Mouse (Mus musculus): ENCODE measurements around the gene Msi2. TPM values are rescaled to one million over a fixed set of nuclear protein-coding genes. Genes with fewer than 3 reads are reported as not detected.
A peak's percentile ranks its signal among the peaks of the same experiment; 100 is the strongest.

Msi2 gene
- total RNA-seq, 2 experiments from 2014 or later: 75.8 to 90.1 TPM

DNA sequence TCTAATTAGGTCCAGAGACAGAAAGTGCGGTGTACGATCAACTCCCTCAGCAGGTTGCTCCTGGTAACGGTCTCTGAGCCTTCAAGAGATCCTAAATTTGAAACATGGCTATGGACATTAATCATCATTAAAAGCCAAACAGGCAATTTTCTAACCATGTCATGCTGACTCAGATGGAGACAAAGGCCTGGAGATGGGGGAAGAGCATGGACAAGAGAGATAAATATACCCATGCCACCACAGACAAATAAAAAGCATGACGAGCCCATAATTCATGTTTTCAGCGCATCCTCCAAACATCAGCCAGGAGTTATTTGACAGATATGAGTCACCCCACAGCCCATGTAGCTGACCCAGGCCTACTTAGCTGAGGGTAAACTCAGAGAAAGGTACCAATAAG is 145.3 kb downstream of the Msi2 start:
- intact Hi-C loops (cut with DNase I): no loop called here
- no peak for DNase-seq

DNA sequence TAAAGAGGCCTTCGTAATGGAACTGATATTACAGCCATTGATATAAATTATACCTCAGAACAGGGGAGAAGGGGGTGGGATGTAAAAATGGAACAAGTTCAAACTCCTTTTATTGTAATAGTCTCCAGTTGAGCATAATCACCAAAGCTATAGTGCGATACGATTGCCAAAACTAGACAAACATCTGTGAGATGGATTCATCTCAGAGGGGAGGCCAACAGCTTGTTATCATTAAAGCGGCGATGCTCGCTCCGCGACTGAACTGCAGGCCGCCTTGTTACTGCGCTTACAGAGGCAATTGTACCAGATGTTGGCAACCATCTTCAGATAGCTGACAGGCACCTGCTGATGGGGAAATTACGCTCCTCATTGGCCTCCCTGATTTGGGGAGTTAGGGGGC is 145.9 kb downstream of the Msi2 start:
- DNase-seq: no peak
- intact Hi-C loops (cut with DNase I): no loop called here

DNA sequence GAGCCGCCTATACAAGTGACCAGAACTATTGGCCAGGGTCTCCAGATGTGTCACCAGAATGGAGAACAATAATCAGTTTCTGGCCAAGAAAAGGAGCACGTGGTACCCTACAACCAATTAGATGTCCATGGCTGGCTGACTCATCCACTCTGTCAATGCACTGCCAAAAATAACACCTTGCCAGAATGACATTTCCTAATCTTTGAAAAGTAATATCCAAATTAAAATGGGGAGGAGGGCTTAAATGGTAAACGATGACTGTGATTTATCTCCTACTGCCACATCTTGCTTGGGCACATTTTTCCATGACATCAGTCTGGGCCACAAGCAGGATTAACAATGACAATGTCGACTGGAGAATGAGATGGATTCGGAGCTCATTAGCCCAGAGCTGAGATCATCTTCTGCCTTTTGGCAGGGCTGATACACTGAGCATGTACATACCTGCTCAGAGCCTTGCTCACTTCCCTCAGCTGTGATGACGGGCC is 147.6 kb downstream of the Msi2 start:
- intact Hi-C loops (cut with DNase I): no loop called here
- no peak for DNase-seq

DNA sequence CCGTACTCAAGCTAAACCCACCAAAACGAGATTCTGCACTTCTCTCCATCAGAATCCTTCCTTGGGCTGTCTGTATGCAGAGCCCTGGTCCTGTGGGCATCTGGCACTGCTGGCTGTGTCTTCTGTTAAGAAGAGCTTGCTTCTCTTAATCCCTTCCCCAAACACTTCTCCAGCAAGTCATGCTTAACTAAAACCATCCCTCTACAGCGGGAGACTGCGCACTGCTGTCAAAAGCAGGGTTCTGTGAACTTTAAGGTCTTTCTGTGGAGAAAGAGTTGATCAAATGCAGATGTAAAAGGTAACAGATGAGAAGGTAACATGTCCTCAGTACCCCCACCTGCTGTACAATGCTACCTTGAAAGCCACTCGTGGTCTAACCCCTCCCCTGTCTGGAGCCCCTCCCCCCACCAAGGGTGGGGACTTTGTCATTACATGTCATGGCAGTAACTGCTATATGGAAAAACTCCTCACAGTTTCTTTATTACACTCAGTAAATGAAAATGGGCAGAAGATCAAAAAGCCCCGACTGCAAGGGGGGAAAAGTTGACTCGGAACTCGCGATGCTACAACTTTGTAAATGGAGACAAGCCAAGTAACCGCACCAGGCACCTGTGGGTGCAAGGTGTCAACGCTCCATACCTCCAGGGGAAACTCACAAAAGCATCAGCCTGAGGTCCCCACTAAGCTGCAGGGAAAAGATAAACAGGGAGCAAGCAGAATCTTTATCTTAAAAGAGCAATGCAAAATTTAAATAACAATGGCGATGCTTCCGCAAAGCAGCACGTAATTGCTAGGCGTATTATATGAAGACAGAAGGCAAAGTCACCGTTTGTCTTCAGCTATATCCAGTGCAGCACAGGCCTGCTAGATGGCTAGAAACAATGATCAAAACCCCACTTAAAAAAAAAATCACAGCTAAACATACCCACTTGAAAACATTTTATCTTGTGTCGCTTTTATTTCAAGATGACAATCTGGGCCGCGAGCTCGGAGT is 151.4 kb downstream of the Msi2 start:
- intact Hi-C loops (cut with DNase I): no loop called here
- DNase-seq: no peak

DNA sequence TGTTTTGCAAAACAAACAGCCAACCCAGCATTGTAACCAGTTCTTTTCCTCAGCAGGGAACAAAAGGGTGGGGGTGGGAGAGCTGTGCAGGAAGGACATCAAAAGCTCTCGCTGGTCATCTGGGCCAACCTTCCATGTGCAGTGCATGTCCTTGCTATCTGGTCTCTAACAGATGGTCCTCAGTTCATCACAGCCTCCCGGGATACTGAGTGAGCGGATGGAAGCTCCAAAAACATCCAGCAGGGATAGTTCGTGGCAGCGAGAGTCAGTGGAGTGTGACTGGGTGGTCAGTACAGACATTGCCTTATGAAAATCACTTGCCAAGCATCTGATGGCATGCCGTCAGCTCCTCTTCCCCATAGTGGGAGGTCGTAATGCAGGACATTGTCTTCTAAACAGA is 153.5 kb downstream of the Msi2 start:
- DNase-seq: no peak

DNA sequence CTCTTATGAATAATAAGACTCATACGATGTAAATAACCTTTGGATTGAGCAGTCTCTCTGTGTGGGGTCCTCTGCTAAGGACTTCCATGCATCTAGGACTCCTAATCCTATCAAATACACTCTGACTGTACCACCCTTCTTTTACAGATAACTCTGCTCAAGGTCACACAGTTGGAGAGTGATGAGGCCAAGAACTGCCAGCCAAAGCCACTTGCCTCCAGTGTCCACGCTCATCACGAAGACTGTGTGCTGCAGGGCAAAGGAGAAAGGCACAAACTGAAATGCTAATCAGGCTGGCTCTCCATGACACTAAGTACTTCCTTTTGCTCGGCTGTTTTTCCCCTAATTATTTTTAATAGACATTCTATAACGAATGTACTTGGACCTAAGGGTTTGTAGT is 153.9 kb downstream of the Msi2 start:
- no peak for DNase-seq
- intact Hi-C loops (cut with DNase I): no loop called here

More for the DNA sequence above, 153.5 kb downstream of the Msi2 start:
- intact Hi-C loops (cut with DNase I): no loop called here

DNA sequence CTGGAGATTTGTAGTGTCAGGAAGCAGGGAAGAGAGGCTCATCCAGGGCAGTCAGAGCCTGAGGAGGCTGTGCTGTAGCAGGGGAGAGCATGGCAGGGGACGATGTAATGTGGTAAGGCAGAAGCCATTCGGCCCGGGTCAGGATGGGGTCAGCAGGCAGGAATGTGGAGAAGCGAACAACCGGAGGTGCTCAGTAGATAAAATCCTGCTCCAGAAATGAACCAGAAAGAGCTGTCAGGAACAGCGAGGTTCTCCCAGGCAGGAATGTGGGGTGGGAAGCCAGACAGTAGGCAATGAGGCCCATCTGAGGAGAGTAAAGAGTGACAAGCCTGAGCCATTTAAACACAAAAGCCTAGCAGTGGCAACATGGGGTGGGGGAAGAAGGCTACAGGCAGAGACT is 157.1 kb downstream of the Msi2 start:
- no peak for DNase-seq
- intact Hi-C loops (cut with DNase I): no loop called here

DNA sequence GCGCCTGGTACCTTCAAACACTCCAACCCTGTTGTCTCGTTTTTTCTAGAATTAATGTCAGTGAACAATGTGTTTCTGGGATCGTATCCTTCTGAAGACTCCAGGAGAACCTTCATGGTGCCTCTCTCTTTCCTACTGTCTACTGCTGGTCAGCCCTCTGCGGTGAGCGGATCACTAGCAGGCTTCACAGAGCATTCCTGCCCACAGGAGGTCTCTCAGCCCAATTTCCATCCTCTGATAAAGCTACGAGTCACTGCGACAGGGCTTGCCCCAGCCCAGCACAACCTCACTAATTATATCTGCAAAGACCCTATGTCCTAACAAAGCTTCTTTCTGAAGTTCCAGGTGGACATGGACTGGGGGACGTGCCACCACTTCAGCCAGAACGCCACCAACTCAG is 157.7 kb downstream of the Msi2 start:
- no peak for DNase-seq
- intact Hi-C loops (cut with DNase I): no loop called here

DNA sequence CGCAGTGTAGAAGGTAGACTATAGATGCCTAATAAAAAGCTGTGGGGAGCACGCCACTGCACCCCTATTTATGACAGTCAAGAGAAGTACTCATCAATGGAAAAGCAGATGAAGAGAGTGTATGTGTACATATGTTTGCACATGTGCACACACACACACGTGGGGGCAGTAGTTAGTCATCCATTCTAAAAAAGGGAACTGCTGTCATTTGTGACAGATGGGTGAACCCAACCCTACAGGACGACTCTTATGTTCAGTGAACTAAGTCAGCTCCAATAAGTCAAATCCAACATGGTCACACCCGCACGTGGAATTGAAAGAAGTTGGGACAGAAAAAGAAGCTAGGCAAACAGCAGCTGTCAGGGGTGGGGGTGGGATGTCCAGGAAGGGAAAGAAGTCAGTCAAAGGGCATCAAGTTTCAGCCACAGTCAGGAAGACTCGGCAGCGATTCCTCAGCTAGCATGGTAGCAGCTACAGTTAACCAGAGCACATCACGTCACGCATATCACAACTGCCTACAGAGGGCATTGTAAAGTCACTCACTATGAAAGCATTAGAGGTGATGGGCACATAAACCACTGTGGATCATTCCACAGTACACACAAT is 158.8 kb downstream of the Msi2 start:
- no peak for DNase-seq
- intact Hi-C loops (cut with DNase I): no loop called here

DNA sequence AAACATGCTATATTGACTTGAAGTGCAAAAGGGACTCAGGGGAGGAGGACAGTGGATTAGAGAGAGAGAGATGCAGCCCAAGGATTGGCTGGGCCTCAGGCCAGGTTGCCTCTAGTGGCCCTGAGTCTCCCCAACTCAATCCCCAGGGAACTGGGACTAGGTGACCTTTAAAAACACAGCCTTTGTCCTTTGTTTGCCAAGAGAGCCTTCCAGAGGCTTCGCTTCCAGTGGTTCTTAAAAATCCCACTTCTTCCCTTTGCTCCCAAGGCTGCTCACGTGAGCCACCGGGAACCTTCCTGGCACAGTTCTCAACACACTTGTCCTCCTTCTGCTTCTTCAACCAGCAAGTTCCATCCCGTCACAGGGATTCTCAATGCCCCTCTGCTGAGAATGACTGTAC is 159.6 kb downstream of the Msi2 start:
- DNase-seq: no peak
- intact Hi-C loops (cut with DNase I): no loop called here

DNA sequence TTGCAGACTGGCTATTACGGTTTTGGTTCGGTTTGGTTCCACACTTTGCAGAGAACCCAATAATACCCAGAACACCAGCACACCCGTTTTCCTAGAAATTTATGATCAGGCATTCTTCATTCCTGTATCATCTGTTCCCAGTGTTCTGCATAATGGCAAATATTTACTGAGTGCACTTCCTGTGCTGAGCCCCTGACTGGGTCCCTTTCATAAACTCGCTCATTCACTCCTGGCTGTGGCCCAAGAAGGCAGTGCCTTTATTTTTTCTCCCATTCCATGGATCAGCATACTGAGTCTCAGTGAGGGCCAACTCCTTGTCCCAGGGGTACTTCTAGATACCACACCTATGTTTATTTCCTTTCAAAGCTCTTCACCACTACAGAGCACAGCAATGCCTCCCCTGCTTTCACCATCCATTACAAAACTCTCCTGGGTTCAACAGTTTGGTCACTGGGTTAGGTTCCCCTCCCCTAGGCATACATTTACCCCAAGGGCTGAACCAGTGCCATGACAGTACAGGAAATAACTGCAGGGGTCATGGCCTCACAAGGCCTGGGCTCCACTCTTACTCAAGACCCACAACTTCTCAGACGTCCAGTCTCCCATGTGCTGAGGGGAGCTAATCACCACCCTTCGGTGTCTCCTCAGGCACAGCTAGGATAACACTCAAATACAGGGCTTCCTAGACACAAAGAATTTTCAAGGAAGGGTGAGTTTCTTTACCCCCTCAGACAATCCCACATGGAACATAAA is 160.3 kb downstream of the Msi2 start:
- intact Hi-C loops (cut with DNase I): no loop called here
- DNase-seq: no peak

DNA sequence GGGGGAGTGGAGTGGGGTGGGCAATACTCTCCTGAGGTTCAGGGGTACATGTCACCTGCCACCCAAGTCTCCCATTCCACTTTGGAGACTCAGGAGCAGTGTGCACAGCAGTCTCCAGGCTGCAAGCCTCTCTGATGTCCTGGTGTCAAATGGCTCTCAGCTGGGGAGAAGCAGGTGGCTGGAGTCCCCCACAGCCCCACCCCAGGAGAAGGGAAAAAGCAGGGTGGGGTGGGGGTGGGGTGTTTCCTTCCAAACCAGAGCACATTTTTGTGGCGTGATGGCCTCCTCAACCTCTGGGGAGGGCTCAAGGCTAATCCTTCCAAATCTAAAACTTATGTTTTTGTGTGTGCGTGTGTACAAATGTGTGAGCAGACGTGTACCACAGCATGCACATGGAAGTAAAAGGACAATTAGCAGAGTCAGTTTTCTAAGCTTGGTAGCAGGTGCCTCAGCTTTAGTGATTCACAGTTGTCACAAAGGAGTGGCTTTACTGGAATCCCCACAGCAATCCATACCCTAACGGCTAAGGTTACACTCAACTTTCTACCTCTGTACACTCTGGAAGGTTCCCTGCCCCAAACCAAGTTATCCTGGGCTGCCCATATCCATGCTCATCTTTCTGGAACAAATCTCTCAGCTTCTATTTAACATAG is 161.1 kb downstream of the Msi2 start:
- no peak for DNase-seq
- intact Hi-C loops (cut with DNase I): no loop called here

DNA sequence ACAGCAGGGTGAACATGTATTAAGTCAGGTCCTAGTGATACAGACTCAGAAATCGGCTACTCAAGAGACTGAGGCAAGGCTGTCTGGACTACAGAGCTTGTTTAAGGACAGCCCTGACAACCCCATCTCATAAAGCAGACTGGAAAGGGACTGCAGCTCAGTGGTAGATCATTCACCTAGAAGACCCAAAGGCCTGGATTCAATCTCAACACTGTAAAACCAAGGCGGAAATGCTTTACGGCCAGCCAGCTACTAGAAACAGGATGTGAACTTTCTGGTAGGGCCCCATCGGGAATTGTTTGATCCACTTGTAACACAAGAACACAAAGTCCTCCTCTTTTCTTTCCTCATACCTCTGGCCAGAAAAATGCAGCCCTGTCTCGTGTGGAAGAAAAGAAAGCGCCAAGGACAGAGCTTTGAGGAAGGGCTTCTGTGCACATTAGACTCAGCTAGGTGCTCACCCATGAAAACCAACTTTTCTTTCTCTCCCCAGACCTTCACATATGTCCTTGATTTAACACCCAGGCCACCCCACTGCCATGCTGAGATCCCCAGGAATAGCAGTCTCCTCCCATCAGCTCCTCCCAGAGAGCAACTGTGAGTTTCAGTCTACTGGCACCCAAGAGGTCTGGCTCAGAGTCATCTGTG is 162.3 kb downstream of the Msi2 start:
- intact Hi-C loops (cut with DNase I): no loop called here
- DNase-seq: no peak

DNA sequence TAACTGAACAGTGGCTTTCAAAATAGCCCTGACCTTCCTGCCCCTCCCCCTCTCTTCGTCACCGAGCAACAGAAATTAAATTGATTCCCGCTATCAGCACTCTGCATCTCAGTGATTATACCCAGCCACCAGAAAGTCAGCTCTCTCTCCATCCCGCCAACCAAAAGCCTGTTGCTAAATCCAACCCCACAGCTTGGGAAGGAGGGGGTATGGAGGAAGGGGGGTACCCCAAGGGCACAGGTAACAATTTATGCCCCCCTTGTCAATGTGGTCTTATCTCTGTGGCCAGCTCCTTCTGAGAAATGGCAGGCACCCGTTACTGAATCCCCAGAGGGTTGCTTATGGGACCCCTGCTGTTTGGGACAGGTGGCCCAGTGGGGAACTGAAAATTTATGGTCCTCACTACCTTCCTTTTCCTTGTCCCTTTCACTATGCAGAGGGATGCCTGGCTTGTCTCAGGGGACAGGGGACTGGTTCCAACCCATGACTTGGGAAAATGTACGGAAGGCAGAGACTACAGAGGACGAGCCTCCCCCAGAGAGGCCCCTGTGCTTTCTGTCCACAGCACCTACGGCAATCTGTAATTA is 163.0 kb downstream of the Msi2 start:
- no peak for DNase-seq
- intact Hi-C loops (cut with DNase I): no loop called here

DNA sequence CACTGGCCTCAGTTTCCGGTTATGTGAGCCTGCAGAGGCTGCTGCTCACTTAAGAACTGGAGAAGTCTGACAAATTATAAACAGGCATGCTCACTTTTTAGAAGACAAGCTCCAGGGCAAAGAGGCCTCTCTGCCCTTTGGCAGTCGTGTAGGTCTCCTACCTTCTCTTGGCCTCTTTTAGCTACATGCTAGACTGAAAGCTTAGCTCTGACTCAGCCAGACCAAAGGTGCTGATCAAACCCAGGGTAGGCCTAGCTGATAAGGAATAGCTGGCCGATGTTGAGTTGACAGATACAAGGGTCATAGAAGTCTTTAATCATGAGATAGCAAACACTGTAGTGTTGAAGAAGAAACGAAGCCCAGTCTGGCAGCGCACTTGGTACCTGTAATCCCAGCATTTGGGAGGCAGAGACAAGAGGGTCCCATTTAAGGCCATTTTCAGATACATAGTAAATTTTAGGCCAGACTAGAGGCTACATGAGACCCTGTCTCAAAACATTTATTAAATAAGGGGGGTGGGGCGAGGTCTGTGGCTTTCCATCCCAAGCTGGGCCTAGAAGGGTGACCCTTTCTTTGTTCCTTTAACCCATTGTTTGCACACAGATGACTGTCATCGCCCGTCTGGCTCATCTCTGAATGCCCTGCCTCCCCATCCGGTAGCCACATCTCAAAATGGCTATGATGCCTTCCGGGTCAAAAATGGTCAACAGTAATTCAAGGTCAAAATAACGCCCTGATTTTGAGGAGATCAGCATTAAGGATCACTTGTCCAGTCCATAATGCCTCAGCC is 164.6 kb downstream of the Msi2 start:
- intact Hi-C loops (cut with DNase I): loop anchor here (5.0 kb wide), 1 partner anchor 174 kb away; no protein-coding TSS in a partner anchor
- DNase-seq: no peak

DNA sequence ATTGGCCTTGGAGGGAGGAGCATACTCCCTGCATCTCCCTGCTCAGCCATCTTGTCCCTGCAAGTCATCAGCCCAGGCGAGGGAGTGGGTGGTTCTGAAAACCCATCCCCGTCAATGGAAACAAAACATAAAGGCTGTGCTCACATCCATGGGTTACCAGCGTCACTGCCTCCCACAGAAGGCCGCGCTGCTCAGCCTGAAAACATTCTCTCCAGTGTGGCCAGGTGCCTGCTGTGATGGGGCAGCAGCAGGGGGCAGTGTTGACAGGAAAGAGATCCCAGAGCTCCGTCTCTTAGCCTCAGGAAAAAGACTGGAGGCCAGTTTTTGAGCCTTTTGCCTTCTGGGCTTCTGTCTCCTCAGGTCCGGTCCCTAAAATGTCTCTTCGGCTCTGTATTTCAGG is 165.3 kb downstream of the Msi2 start:
- intact Hi-C loops (cut with DNase I): loop anchor here (5.0 kb wide), 1 partner anchor 174 kb away; no protein-coding TSS in a partner anchor
- DNase-seq: peak; percentile 64

DNA sequence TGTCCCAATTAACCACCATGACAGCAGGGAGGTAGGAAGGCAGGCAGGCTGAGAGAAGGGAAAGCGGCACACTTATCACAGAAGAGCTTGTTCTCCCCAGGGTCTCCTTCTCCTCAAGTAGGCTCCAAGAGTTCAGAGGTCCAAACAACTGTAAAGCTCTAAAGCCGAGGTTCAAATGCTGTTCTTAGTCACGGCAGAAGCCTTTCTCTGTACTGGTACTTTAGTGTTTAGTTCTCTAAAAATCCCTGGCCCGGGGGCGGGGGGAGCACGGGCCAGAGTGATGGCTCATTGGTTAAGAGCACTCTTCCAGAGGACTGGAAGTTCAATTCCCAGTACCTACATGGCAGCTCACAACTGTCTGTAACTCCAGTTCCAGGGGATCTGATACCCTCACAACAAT is 165.9 kb downstream of the Msi2 start:
- intact Hi-C loops (cut with DNase I): loop anchor here (5.0 kb wide), 1 partner anchor 175 kb away; no protein-coding TSS in a partner anchor
- no peak for DNase-seq

DNA sequence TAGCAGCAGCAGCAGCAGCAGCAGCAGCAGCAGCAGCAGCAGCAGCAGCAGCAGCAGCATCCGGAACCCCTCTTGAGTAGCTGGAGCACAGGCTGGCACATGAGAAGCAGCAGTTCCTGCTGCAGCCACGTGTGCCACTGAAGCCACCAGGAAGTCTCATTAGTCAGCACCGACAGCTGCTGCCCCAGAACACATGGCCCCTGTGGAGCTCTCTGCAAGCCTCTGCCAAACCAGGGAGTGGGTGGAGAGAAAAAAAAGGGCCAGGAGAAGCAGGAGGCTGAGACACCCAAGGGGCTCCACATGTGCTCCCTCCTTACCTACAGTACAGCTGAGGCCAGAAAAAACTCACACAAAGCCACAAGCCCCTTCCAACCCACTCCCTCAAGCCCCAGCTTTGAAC is 167.3 kb downstream of the Msi2 start:
- intact Hi-C loops (cut with DNase I): loop anchor here (5.0 kb wide), 1 partner anchor 176 kb away; no protein-coding TSS in a partner anchor
- peak; percentile 54 for DNase-seq

Measured in left cerebral cortex, postnatal 4 days (tissue).